Mouse (Mus musculus) left cerebral cortex, adult 2 months (tissue): ENCODE results near the gene Hpn. TPM values are rescaled to one million over a fixed set of nuclear protein-coding genes. Genes with fewer than 3 reads are reported as not detected.

ENCODE experiments used
- DNase-seq, 2 experiments: peaks; one replicate each; pipeline ENCODE4 v3.0.0; 2021 to 2022; ENCODE audit warnings: low spot score in 2 of 2, mixed read lengths in 1 of 2; ENCODE audit errors: extremely low spot score in 1 of 2
- H3K27ac ChIP-seq: fragments of 200-600 bp; 2 replicates; pipeline ENCODE4 v1.8.1; 2022
- H3K4me3 ChIP-seq: fragments of 200-600 bp; 2 replicates; pipeline ENCODE4 v1.8.1; 2022
- CTCF ChIP-seq: fragments of 200-600 bp; IDR thresholded peaks from 2 replicates; pipeline ENCODE4 v1.8.1; 2022; ENCODE audit warnings: antibody characterized with exemption, mild to moderate bottlenecking, moderate library complexity
- intact Hi-C: fragments of 180-260 bp; cut with DNase I; formaldehyde crosslinking; loops from one replicate; pipeline ENCODE4 v1.15.1; 2025
- total RNA-seq, 2 experiments: library from RNA; stranded (reverse); gene quantifications; 2 replicates each; pipeline ENCODE4 v1.2.3; 2021

Hpn gene
- total RNA-seq, 2 experiments from 2014 or later: 2.5 to 8.3 TPM

- peak overlapping the region; percentile 98 for H3K27ac ChIP-seq
- peak; percentile 48 to 51 for DNase-seq
- TF ChIP-seq CTCF: no peak
- peak overlapping the region; percentile 98 for H3K4me3 ChIP-seq
- intact Hi-C loops: loop anchor here (1.0 kb wide), 1 partner anchor 24 kb away; the partner anchor contains the start of gene Scn1b
These were observed 36.5 kb upstream of the Hpn start for GRCm38 (mm10) chr7:31151301-31152241.

GRCm38 (mm10) chr7:31150566-31151300, 35.6 kb upstream of the Hpn start:
- TF ChIP-seq CTCF: no peak; the same call in 1 of the 2 replicates

GRCm38 (mm10) chr7:31149751-31150565, 34.9 kb upstream of the Hpn start:
- peak in 1 of 2 experiments; percentile 32 for DNase-seq
- peak overlapping the region; percentile 98 for H3K4me3 ChIP-seq
- intact Hi-C loops: no loop called here
- no peak for TF ChIP-seq CTCF
- H3K27ac ChIP-seq: peak overlapping the region; percentile 98

More at GRCm38 (mm10) chr7:31150566-31151300, 35.6 kb upstream of the Hpn start:
- DNase-seq: peak; percentile 90 to 93
- intact Hi-C loops: loop anchor here (1.0 kb wide), 1 partner anchor 23 kb away; the partner anchor contains the start of gene Scn1b
- peak overlapping the region; percentile 98 for H3K4me3 ChIP-seq
- peak overlapping the region; percentile 98 for H3K27ac ChIP-seq

GRCm38 (mm10) chr7:31149271-31149670, 34.2 kb upstream of the Hpn start:
- no peak for DNase-seq
- H3K27ac ChIP-seq: peak overlapping the region; percentile 59; the same call in 1 of the 2 replicates
- peak overlapping the region; percentile 98 for H3K4me3 ChIP-seq
- intact Hi-C loops: no loop called here
- no peak for TF ChIP-seq CTCF

GRCm38 (mm10) chr7:31148756-31149155, 33.7 kb upstream of the Hpn start:
- TF ChIP-seq CTCF: no peak
- peak in 1 of 2 experiments; percentile 54 for DNase-seq
- intact Hi-C loops: no loop called here
- H3K27ac ChIP-seq: peak overlapping the region; percentile 44
- H3K4me3 ChIP-seq: no peak overlapping the region

GRCm38 (mm10) chr7:31148086-31148485, 33.0 kb upstream of the Hpn start:
- TF ChIP-seq CTCF: no peak
- intact Hi-C loops: no loop called here
- Histone ChIP-seq H3K27ac (peak overlapping the region; percentile 44; the same call in 1 of the 2 replicates), H3K4me3 (no peak overlapping the region)
- peak in 1 of 2 experiments; percentile 9 for DNase-seq

GRCm38 (mm10) chr7:31145596-31146160, 30.6 kb upstream of the Hpn start:
- H3K4me3 ChIP-seq: no peak overlapping the region
- peak in 1 of 2 experiments; percentile 7 for DNase-seq
- intact Hi-C loops: no loop called here
- no peak for TF ChIP-seq CTCF
- H3K27ac ChIP-seq: no peak overlapping the region

- Histone ChIP-seq H3K27ac (no peak overlapping the region), H3K4me3 (no peak overlapping the region)
- intact Hi-C loops: no loop called here
- peak; percentile 39 for TF ChIP-seq CTCF
- DNase-seq: peak in 1 of 2 experiments; percentile 11
These were observed 29.8 kb upstream of the Hpn start for GRCm38 (mm10) chr7:31144886-31145285.

- Histone ChIP-seq H3K27ac (no peak overlapping the region), H3K4me3 (no peak overlapping the region)
- intact Hi-C loops: no loop called here
- no peak for TF ChIP-seq CTCF
- DNase-seq: no peak
These were observed 25.9 kb upstream of the Hpn start for GRCm38 (mm10) chr7:31140941-31141340.

- DNase-seq: no peak
- Histone ChIP-seq H3K27ac (no peak overlapping the region), H3K4me3 (no peak overlapping the region)
- intact Hi-C loops: no loop called here
- TF ChIP-seq CTCF: no peak
These were observed 25.2 kb upstream of the Hpn start for GRCm38 (mm10) chr7:31140302-31140701.

- intact Hi-C loops: loop anchor here (2.0 kb wide), 1 partner anchor 37 kb away; no protein-coding TSS in a partner anchor
- H3K27ac ChIP-seq: no peak overlapping the region
- no peak overlapping the region for H3K4me3 ChIP-seq
- peak; percentile 92 for TF ChIP-seq CTCF
- peak in 1 of 2 experiments; percentile 61 for DNase-seq
These were observed 24.7 kb upstream of the Hpn start for GRCm38 (mm10) chr7:31139765-31140164.
